Mouse (Mus musculus) ES-Bruce4 (cell line): ENCODE results near the gene Riiad1.

Source experiments
- CTCF ChIP-seq: IDR thresholded peaks from one replicate; pipeline ENCODE4 v1.8.1; 2011; ENCODE audit warnings: low read depth, low read length
- POLR2A ChIP-seq: IDR thresholded peaks from one replicate; pipeline ENCODE4 v1.8.1; 2011; ENCODE audit warnings: low read length; ENCODE audit not compliant: insufficient read depth

GRCm38 (mm10) chr3:94483790-94484439, 3.8 kb upstream of the Riiad1 start:
- TF ChIP-seq CTCF (no peak), POLR2A (no peak)
